Mouse (Mus musculus): ENCODE measurements at regions not wholly inside any gene's neighbourhood (a gene's known extent, or its start where the extent isn't known, plus 50 kb on each side); places are given as distances from the start of the nearest gene placed in this dataset.
A peak's percentile ranks its signal among the peaks of the same experiment; 100 is the strongest.

- DNase-seq (ENCODE audit: low read depth, low spot score), result no peak
Measured at GRCm38 (mm10) chr16:27138384-27138783, 146.9 kb upstream of the Gmnc start.

GRCm38 (mm10) chr16:27138987-27139386 lies 147.5 kb upstream of the Gmnc start:
- no peak for DNase-seq (ENCODE audit: low read depth, low spot score)

- peak; percentile 2 for DNase-seq (ENCODE audit: low read depth, low spot score)
Measured at GRCm38 (mm10) chr16:27140037-27140436, 148.6 kb upstream of the Gmnc start.

- DNase-seq (ENCODE audit: low read depth, low spot score), result peak; percentile 42
Measured at GRCm38 (mm10) chr16:27155805-27156204, 151.5 kb upstream of the Ostn start.

GRCm38 (mm10) chr16:27195650-27196049 lies 111.6 kb upstream of the Ostn start:
- peak; percentile 45 for DNase-seq (ENCODE audit: low read depth, low spot score)
